Mouse (Mus musculus) liver, adult 2 months (tissue): ENCODE measurements at regions not wholly inside any gene's neighbourhood (a gene's known extent, or its start where the extent isn't known, plus 50 kb on each side); places are given as distances from the start of the nearest gene placed in this dataset.

ENCODE experiments used
- CTCF ChIP-seq: fragments of 200-500 bp; IDR thresholded peaks from 2 replicates; pipeline ENCODE4 v1.5.1; 2011; ENCODE audit warnings: low read depth, low read length, control low read depth
- POLR2A ChIP-seq: fragments of 200-500 bp; IDR thresholded peaks from 2 replicates; pipeline ENCODE4 v1.6.1; 2011; ENCODE audit warnings: low read length, control low read depth; ENCODE audit not compliant: insufficient read depth; ENCODE audit errors: extremely low read depth

DNA sequence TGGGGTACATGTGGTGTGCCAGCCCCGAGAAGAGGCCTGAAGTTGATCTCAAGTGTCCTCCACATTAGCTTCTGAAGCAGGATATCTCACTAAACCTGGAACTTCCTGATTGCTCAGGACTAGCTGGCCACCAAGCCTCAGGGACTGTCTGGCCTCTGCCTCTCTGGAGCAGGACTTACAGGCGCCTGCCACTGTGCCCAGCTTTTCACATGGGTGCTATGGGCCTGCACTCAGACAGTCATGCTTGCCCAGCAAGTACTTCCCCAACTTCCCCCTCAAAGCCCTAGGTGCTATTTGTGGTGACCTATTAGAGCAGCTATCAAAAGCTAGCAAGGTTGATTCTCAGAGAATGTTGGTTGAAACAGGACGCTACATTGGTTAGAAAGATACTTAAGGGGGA is 220.0 kb downstream of the CK137956 start:
- no peak for TF ChIP-seq CTCF
- TF ChIP-seq POLR2A = no peak
